Mouse (Mus musculus) G1E (cell line): ENCODE measurements around the gene Frat2.
"Not testable (repeated sequence)": the region's sequence is repeated elsewhere in the genome, so short reads cannot be mapped to it uniquely, and the experiment has no call there.

Experiments used
- CTCF ChIP-seq: IDR thresholded peaks from 2 replicates; pipeline ENCODE4 v1.5.1; 2012; ENCODE audit warnings: low read depth, low read length, inconsistent platforms, mixed read lengths
- GATA1 ChIP-seq: IDR thresholded peaks from 2 replicates; pipeline ENCODE4 v1.6.1; 2012; ENCODE audit warnings: borderline replicate concordance, low read length, inconsistent platforms, mixed read lengths
- GATA2 ChIP-seq: IDR thresholded peaks from 2 replicates; pipeline ENCODE4 v1.6.1; 2012; ENCODE audit warnings: low read depth, low read length, inconsistent platforms, borderline replicate concordance
- POLR2AphosphoS5 ChIP-seq: IDR thresholded peaks from 2 replicates; pipeline ENCODE4 v1.6.1; 2012; ENCODE audit warnings: low read depth, low read length, inconsistent platforms; ENCODE audit not compliant: insufficient replicate concordance
- TAL1 ChIP-seq: conservative IDR thresholded peaks from 2 replicates; pipeline ENCODE4 v1.6.1; 2012; ENCODE audit warnings: low read depth, low read length, inconsistent platforms, mixed read lengths

DNA sequence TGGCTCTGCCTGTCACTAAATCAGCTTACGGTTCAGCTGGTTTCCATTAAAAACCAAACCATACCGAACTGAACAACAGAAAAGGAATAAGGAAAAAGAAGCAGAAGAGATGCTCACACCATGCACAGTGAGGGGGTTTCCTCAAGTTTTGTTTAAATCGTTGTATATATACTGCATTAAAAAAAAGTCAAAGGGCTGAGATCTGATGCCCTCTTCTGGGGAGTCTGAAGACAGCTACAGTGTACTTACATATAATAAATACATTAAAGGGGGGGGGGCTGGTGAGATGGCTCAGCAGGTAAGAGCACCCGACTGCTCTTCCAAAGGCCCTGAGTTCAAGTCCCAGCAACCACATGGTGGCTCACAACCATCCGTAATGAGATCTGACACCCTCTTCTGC, 22.0 kb upstream of the Frat2 start:
- not testable (repeated sequence) for TF ChIP-seq CTCF, TAL1, POLR2AphosphoS5, GATA1, GATA2
